Mouse (Mus musculus) adrenal gland, postnatal 0 days (tissue): ENCODE data around the gene Hipk2. TPM values are rescaled to one million over a fixed set of nuclear protein-coding genes. Genes with fewer than 3 reads are reported as not detected.

ENCODE experiments used
- polyA plus RNA-seq: library from polyadenylated mRNA; unstranded; fragments of >200 nt; fragmentation: Nextera tagmentation; extraction: Ambion mirVana; gene quantifications from 2 replicates; pipeline ENCODE4 v1.2.1, GENCODE M21; 2015

Gene Hipk2
- 15.1 and 18.9 TPM in 2 replicates for polyA plus RNA-seq

GRCm38 (mm10) chr6:38876071-38876911, at the start of gene Hipk2:
TSS of gene Hipk2 (minus strand) at chr6:38876165.

GRCm38 (mm10) chr6:38875258-38876070, 501 bp downstream of the Hipk2 start, which contains the start of gene Tbxas1:
TSS of gene Tbxas1 (plus strand) at chr6:38875404.

GRCm38 (mm10) chr6:38662714-38663615, 213.0 kb downstream of the Hipk2 start, which contains the start of gene Clec2l:
TSS of gene Clec2l (plus strand) at chr6:38663069.

Other genes with a start within 250 kb of the Hipk2 start
- 0.25 and 1.6 TPM in 2 replicates for gene Klrg2, start 238.9 kb downstream of the Hipk2 start, polyA plus RNA-seq
- gene Clec2l, start 213.1 kb downstream of the Hipk2 start, polyA plus RNA-seq = 10.4 and 10.9 TPM in 2 replicates
- gene Tbxas1, start 761 bp downstream of the Hipk2 start, polyA plus RNA-seq = 5.1 and 5.2 TPM in 2 replicates
- gene Parp12, start 242.2 kb upstream of the Hipk2 start, polyA plus RNA-seq = 13.3 TPM in 2 replicates